Mouse (Mus musculus) MEL (cell line): ENCODE results near the gene Wnt1. TPM values are rescaled to one million over a fixed set of nuclear protein-coding genes. Genes with fewer than 3 reads are reported as not detected.

Experiments
- DNase-seq: peaks from one replicate; pipeline ENCODE4 v3.0.0; 2011; ENCODE audit warnings: low read depth, low spot score
- H3K27ac ChIP-seq: 2 replicates; pipeline ENCODE4 v1.5.1; 2012; ENCODE audit warnings: low read depth, mild to moderate bottlenecking, control low read depth, low read length, moderate library complexity; ENCODE audit not compliant: control insufficient read depth
- H3K27me3 ChIP-seq, 2 experiments: fragments of 150-350 bp in 1 of 2; sonication (generic) in 1 of 2; 2 replicates each; pipeline ENCODE4 v1.6.1; 2012; ENCODE audit warnings: low read length in 2 of 2, mild to moderate bottlenecking in 2 of 2, improper control_type of control experiment in 1 of 2, moderate library complexity in 1 of 2; ENCODE audit not compliant: insufficient read depth in 2 of 2, control insufficient read depth in 1 of 2
- H3K36me3 ChIP-seq, 2 experiments: 2 replicates each; pipeline ENCODE4 v1.6.1; 2012 to 2014; ENCODE audit warnings: low read length in 2 of 2, improper control_type of control experiment in 1 of 2, inconsistent platforms in 1 of 2, mild to moderate bottlenecking in 1 of 2; ENCODE audit not compliant: insufficient read depth in 2 of 2, control insufficient read depth in 1 of 2
- H3K4me1 ChIP-seq, 2 experiments: fragments of 150-350 bp in 1 of 2; sonication (generic) in 1 of 2; 2 replicates each; pipeline ENCODE4 v1.6.1; 2012; ENCODE audit warnings: low read length in 2 of 2, improper control_type of control experiment in 1 of 2, mild to moderate bottlenecking in 1 of 2; ENCODE audit not compliant: insufficient read depth in 2 of 2, control insufficient read depth in 1 of 2
- H3K4me3 ChIP-seq, 2 experiments: fragments of 150-350 bp in 1 of 2; sonication (generic) in 1 of 2; 2 replicates each; pipeline ENCODE4 v1.5.1; 2012; ENCODE audit warnings: low read depth in 2 of 2, low read length in 2 of 2, mild to moderate bottlenecking in 2 of 2, moderate library complexity in 2 of 2, control low read depth in 1 of 2, improper control_type of control experiment in 1 of 2; ENCODE audit not compliant: control insufficient read depth in 1 of 2, insufficient read depth in 1 of 2
- H3K79me2 ChIP-seq: 2 replicates; pipeline ENCODE4 v1.6.1; 2012; ENCODE audit warnings: mild to moderate bottlenecking, low read length, moderate library complexity; ENCODE audit not compliant: control insufficient read depth, poor library complexity, insufficient read depth
- H3K9ac ChIP-seq: 2 replicates; pipeline ENCODE4 v1.6.1; 2012; ENCODE audit warnings: low read depth, mild to moderate bottlenecking, control low read depth, low read length, moderate library complexity; ENCODE audit not compliant: control insufficient read depth, poor library complexity, severe bottlenecking
- H3K9me3 ChIP-seq: fragments of 150-350 bp; sonication (generic); replicated peaks from 2 replicates; pipeline ENCODE4 v1.6.1; 2012; ENCODE audit warnings: mild to moderate bottlenecking, low read length, improper control_type of control experiment, moderate library complexity; ENCODE audit not compliant: insufficient read depth
- CTCF ChIP-seq, 3 experiments: IDR thresholded peaks in 2 of 3; conservative IDR thresholded peaks in 1 of 3; 2 replicates each; pipeline ENCODE4 v1.5.1; 2011 to 2012; ENCODE audit warnings: low read length in 3 of 3, low read depth in 2 of 3, mild to moderate bottlenecking in 2 of 3, improper control_type of control experiment in 1 of 3, inconsistent platforms in 1 of 3, mixed read lengths in 1 of 3, moderate library complexity in 1 of 3; ENCODE audit not compliant: control insufficient read depth in 1 of 3, insufficient read depth in 1 of 3, poor library complexity in 1 of 3, severe bottlenecking in 1 of 3
- ETS1 ChIP-seq: IDR thresholded peaks from 2 replicates; pipeline ENCODE4 v1.6.1; 2012; ENCODE audit warnings: low read depth, mild to moderate bottlenecking, inconsistent platforms, low read length, improper control_type of control experiment, moderate library complexity
- GABPA ChIP-seq: IDR thresholded peaks from 2 replicates; pipeline ENCODE4 v1.6.1; 2012; ENCODE audit warnings: low read depth, mild to moderate bottlenecking, inconsistent platforms, low read length, improper control_type of control experiment, moderate library complexity
- HCFC1 ChIP-seq: IDR thresholded peaks from 2 replicates; pipeline ENCODE4 v1.6.1; 2012; ENCODE audit warnings: low read depth, mild to moderate bottlenecking, inconsistent platforms, low read length, improper control_type of control experiment, moderate library complexity
- JUND ChIP-seq: IDR thresholded peaks from 2 replicates; pipeline ENCODE4 v1.6.1; 2011; ENCODE audit warnings: low read depth, mild to moderate bottlenecking, improper control_type of control experiment, low read length
- KAT2A ChIP-seq: conservative IDR thresholded peaks from 2 replicates; pipeline ENCODE4 v1.6.1; 2012; ENCODE audit warnings: low read depth, low read length, improper control_type of control experiment, inconsistent platforms
- MAX ChIP-seq: IDR thresholded peaks from 2 replicates; pipeline ENCODE4 v1.6.1; 2011; ENCODE audit warnings: low read length, improper control_type of control experiment
- MXI1 ChIP-seq: IDR thresholded peaks from 2 replicates; pipeline ENCODE4 v1.6.1; 2011; ENCODE audit warnings: mild to moderate bottlenecking, low read depth, low read length, improper control_type of control experiment
- MYB ChIP-seq: IDR thresholded peaks from 2 replicates; pipeline ENCODE4 v1.6.1; 2011; ENCODE audit warnings: mild to moderate bottlenecking, low read depth, low read length, improper control_type of control experiment
- MYC ChIP-seq: IDR thresholded peaks from 2 replicates; pipeline ENCODE4 v1.6.1; 2011; ENCODE audit warnings: low read depth, mild to moderate bottlenecking, low read length, improper control_type of control experiment, moderate library complexity
- NRF1 ChIP-seq: IDR thresholded peaks from 2 replicates; pipeline ENCODE4 v1.6.1; 2014; ENCODE audit warnings: low read depth, mild to moderate bottlenecking, inconsistent platforms, low read length, improper control_type of control experiment, moderate library complexity; ENCODE audit not compliant: poor library complexity, insufficient read depth, severe bottlenecking
- RAD21 ChIP-seq: IDR thresholded peaks from 2 replicates; pipeline ENCODE4 v1.6.1; 2011; ENCODE audit warnings: mild to moderate bottlenecking, low read depth, low read length, improper control_type of control experiment
- RCOR1 ChIP-seq: IDR thresholded peaks from 2 replicates; pipeline ENCODE4 v1.6.1; 2012; ENCODE audit warnings: low read depth, mild to moderate bottlenecking, inconsistent platforms, low read length, improper control_type of control experiment
- SMC3 ChIP-seq: IDR thresholded peaks from 2 replicates; pipeline ENCODE4 v1.6.1; 2011; ENCODE audit warnings: low read depth, low read length, improper control_type of control experiment
- TCF12 ChIP-seq: IDR thresholded peaks from 2 replicates; pipeline ENCODE4 v1.6.1; 2014; ENCODE audit warnings: low read depth, mild to moderate bottlenecking, inconsistent platforms, low read length, improper control_type of control experiment, moderate library complexity
- USF2 ChIP-seq, 2 experiments: IDR thresholded peaks; 2 replicates each; pipeline ENCODE4 v1.6.1; 2011 to 2012; ENCODE audit warnings: improper control_type of control experiment in 2 of 2, low read length in 2 of 2, borderline replicate concordance in 1 of 2, inconsistent platforms in 1 of 2, low read depth in 1 of 2, mild to moderate bottlenecking in 1 of 2; ENCODE audit not compliant: insufficient read depth in 1 of 2
- ZKSCAN1 ChIP-seq: IDR thresholded peaks from 2 replicates; pipeline ENCODE4 v1.6.1; 2012; ENCODE audit warnings: low read depth, mild to moderate bottlenecking, inconsistent platforms, low read length, improper control_type of control experiment, moderate library complexity
- ZMIZ1 ChIP-seq: IDR thresholded peaks from 2 replicates; pipeline ENCODE4 v1.6.1; 2012; ENCODE audit warnings: low read depth, mild to moderate bottlenecking, inconsistent platforms, low read length, improper control_type of control experiment, moderate library complexity
- polyA plus RNA-seq, 2 experiments: library from polyadenylated mRNA; stranded (reverse) in 1 of 2; unstranded in 1 of 2; fragments of >175 nt in 1 of 2; fragments of >200 nt in 1 of 2; gene quantifications; 2 replicates each; pipeline versions ENCODE4 v1.2.1 to v1.2.4; 2012; ENCODE audit warnings: low replicate concordance in 2 of 2, low read depth in 1 of 2; ENCODE audit not compliant: insufficient read length in 2 of 2, insufficient read depth in 1 of 2, missing spikeins in 1 of 2
- total RNA-seq: library from RNA; depleted of rRNA; stranded (reverse); fragments of 300-350 nt; gene quantifications from 2 replicates; pipeline ENCODE4 v1.2.3, GENCODE M21; 2012

Gene Wnt1
- total and polyA plus RNA-seq, 3 experiments, result not detected

DNA sequence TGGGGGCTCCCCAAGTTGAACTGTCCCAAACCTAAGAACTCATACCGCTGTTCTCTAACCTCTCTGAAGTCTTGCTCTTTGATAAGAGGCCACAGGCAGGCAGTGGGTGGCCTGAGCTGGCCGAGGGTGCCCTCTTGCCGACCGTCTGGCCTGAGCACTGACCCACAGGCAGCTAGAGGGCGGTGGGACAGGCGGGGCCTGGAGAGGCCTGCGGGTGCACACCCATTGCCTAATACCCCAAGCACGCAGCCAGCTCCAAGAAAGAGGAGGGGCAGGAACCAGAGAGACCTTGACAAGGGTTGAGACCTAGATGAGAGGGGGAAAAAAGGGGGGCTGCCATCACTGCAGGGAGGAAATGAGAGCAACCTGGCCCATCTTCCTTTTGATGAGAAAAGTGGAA lies 9.6 kb upstream of the Wnt1 start:
- Histone ChIP-seq H3K27ac (no peak overlapping the region), H3K9me3 (no peaks in the 10 kb centered on the region), H3K4me3 (no peak overlapping the region), H3K79me2 (no peaks in the 10 kb centered on the region), H3K27me3 (no peaks in the 10 kb centered on the region), H3K9ac (no peak overlapping the region), H3K36me3 (no peaks in the 10 kb centered on the region), H3K4me1 (no peaks in the 10 kb centered on the region; a peak in 1 of 4 replicates)
- TF ChIP-seq HCFC1, result no peak
- TF ChIP-seq GABPA, result no peak
- no peak for TF ChIP-seq ETS1
- TF ChIP-seq NRF1, result no peak
- no peak for TF ChIP-seq MAX
- TF ChIP-seq MYB, result no peak
- no peak for TF ChIP-seq MYC
- no peak for TF ChIP-seq ZKSCAN1
- no peak for TF ChIP-seq KAT2A
- no peak for TF ChIP-seq TCF12
- no peak for TF ChIP-seq CTCF (IDR thresholded peaks at IDR 0.05 in 2 of 3, conservative IDR thresholded peaks at IDR 0.05 in 1 of 3; ENCODE audit: control insufficient read depth in 1 of 3, insufficient read depth in 1 of 3, low read depth in 2 of 3, low read length in 3 of 3, poor library complexity in 1 of 3, severe bottlenecking in 1 of 3)
- no peak for TF ChIP-seq JUND
- TF ChIP-seq RAD21, result no peak
- TF ChIP-seq MXI1, result no peak
- no peak for TF ChIP-seq RCOR1
- no peak for TF ChIP-seq USF2 (IDR thresholded peaks at IDR 0.05; ENCODE audit: borderline replicate concordance in 1 of 2, insufficient read depth in 1 of 2, low read depth in 1 of 2, low read length in 2 of 2)
- no peak for TF ChIP-seq ZMIZ1
- no peak for TF ChIP-seq SMC3
- DNase-seq, result no peak

DNA sequence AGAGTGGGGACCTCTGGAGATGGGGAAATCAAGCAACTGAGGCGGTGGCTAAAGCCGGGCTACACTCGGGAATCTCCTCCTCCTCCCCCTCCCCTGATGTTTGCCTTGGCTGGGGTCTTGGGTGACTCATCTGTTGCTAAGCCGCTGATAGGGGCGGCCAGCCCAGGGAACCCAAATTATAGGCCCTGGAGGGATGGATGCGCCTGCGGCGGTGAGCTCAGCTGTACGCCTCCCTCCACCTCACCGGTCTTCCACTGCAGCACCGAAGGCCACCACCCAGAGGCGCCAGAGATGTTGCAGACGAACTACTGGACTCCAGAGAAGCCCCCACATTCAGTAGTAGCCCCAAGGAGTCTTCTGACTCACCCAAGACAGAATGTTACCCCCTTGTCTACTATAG lies 9.1 kb upstream of the Wnt1 start:
- Histone ChIP-seq H3K9me3 (no peaks in the 10 kb centered on the region), H3K27me3 (no peaks in the 10 kb centered on the region), H3K4me1 (no peaks in the 10 kb centered on the region; a peak in 1 of 4 replicates), H3K36me3 (no peaks in the 10 kb centered on the region), H3K79me2 (no peaks in the 10 kb centered on the region), H3K9ac (no peak overlapping the region), H3K27ac (no peak overlapping the region), H3K4me3 (no peak overlapping the region)
- TF ChIP-seq CTCF (IDR thresholded peaks at IDR 0.05 in 2 of 3, conservative IDR thresholded peaks at IDR 0.05 in 1 of 3; ENCODE audit: control insufficient read depth in 1 of 3, insufficient read depth in 1 of 3, low read depth in 2 of 3, low read length in 3 of 3, poor library complexity in 1 of 3, severe bottlenecking in 1 of 3), result peak in 2 of 3 experiments; percentile 24; a peak in 3 of 6 replicates
- no peak for TF ChIP-seq JUND
- no peak for DNase-seq
